10 mouse cellular contexts compared by ENCODE assay signal in genomic region chr5:38881728-38882620, GRCm38 (mm10). TPM values are rescaled to one million over a fixed set of nuclear protein-coding genes. Genes with fewer than 3 reads are reported as not detected.
DNase-seq lines count a peak whose midpoint lies in the region; ATAC-seq lines count a peak whose summit lies in the region.
"Had no signal": no experiment of that assay in that cellular context is flagged by ENCODE, and none has a peak within 500 bp of the region (broad histone marks: within the 10 kb centered on the region; RNA-seq: fewer than 3 reads in every experiment).

No protein-coding gene starts in this region.

- H3K27me3 ChIP-seq in intestine, embryonic 16.5 days (replicated peaks; ENCODE audit: control insufficient read depth, insufficient read depth, low read length), result no peaks in the 10 kb centered on the region
- H3K27me3 ChIP-seq: heart, embryonic 15.5 days had no signal

- no peaks in the 10 kb centered on the region for H3K36me3 ChIP-seq in intestine, embryonic 16.5 days (ENCODE audit: control insufficient read depth, insufficient read depth, low read length)
- H3K36me3 ChIP-seq: heart, embryonic 15.5 days had no signal

- ATAC-seq in intestine, embryonic 16.5 days, result peak; percentile 69
- no peak for ATAC-seq in granulocyte monocyte progenitor cell, adult 5-6 weeks (replicated peaks; ENCODE audit: poor library complexity, severe bottlenecking)
- ATAC-seq: CD4-positive, CD25-positive, alpha-beta regulatory T cell, adult 4 months had no signal

- H3K4me2 ChIP-seq in intestine, embryonic 16.5 days (ENCODE audit: low read depth, low read length), result no peak overlapping the region
- H3K4me2 ChIP-seq: heart, embryonic 15.5 days had no signal

- no peak overlapping the region for H3K9ac ChIP-seq in intestine, embryonic 16.5 days (ENCODE audit: low read depth, low read length)
- H3K9ac ChIP-seq: heart, embryonic 15.5 days had no signal

- WGBS in intestine, embryonic 16.5 days, result 58% methylated on average over 4 of the region's 4 CpGs

- H3K9me3 ChIP-seq in intestine, embryonic 16.5 days (ENCODE audit: control insufficient read depth, low read length), result no peaks in the 10 kb centered on the region
- H3K9me3 ChIP-seq: heart, embryonic 15.5 days had no signal

- peak; percentile 7 for DNase-seq in gastrocnemius, postnatal 25 days
- DNase-seq in gastrocnemius, postnatal 10 days, result no peak
- DNase-seq in right cerebral cortex, adult 2 months (ENCODE audit: low spot score in 2 of 2), result peak; percentile 30 to 39
- no peak for DNase-seq in right cerebral cortex, postnatal 25 days
- peak; percentile 62 for DNase-seq in telencephalon, adult 2 months (ENCODE audit: low read depth, low spot score)
- no peak for DNase-seq in ovary, postnatal 36 days (ENCODE audit: low spot score)

- H3K4me3 ChIP-seq in intestine, embryonic 16.5 days (ENCODE audit: low read length), result no peak overlapping the region
- H3K4me3 ChIP-seq: heart, embryonic 15.5 days had no signal

- H3K4me1 ChIP-seq in intestine, embryonic 16.5 days (ENCODE audit: control insufficient read depth, insufficient read depth, low read length), result peaks cover 8% of the 10 kb centered on the region; the same call in 1 of the 2 replicates
- H3K4me1 ChIP-seq: heart, embryonic 15.5 days had no signal

- H3K27ac ChIP-seq in intestine, embryonic 16.5 days (ENCODE audit: low read length), result peak overlapping the region; percentile 39; the same call in 1 of the 2 replicates
- H3K27ac ChIP-seq: heart, embryonic 15.5 days had no signal

RNA-seq across cellular contexts. Expression of gene Clnk, which starts 5.4 kb away (rescaled TPM):
- not detected for total RNA-seq in gastrocnemius, postnatal 25 days (2021)
- total RNA-seq in gastrocnemius, postnatal 10 days (2021), result not detected
- polyA plus RNA-seq in intestine, embryonic 16.5 days (2015; fragmentation: Nextera tagmentation; extraction: Ambion mirVana), result 0.28 and 0.57 TPM in 2 replicates
- 0.80 and 0.98 TPM in 2 replicates for total RNA-seq in granulocyte monocyte progenitor cell, adult 5-6 weeks (2014; fragmentation: Nextera tagmentation)
- 0.22 and 0.41 TPM in 2 replicates for total RNA-seq in granulocyte monocyte progenitor cell, adult 5-6 weeks (2017)
- polyA plus RNA-seq: CD4-positive, CD25-positive, alpha-beta regulatory T cell, adult 4 months; heart, embryonic 15.5 days had no signal

Comparison
In these comparisons a context has a peak if more than half of its experiments do, and no peak if none do; other contexts are left out.
1. DNase-seq: peak in gastrocnemius, postnatal 25 days (single experiment), right cerebral cortex, adult 2 months (2 of 2) and telencephalon, adult 2 months (single experiment); none in gastrocnemius, postnatal 10 days (single experiment), right cerebral cortex, postnatal 25 days (single experiment) and ovary, postnatal 36 days (single experiment).